Mouse (Mus musculus): ENCODE measurements around the gene Ccdc152. TPM values are rescaled to one million over a fixed set of nuclear protein-coding genes. Genes with fewer than 3 reads are reported as not detected.
A peak's percentile ranks its signal among the peaks of the same experiment; 100 is the strongest.
"Not testable (repeated sequence)": the region's sequence is repeated elsewhere in the genome, so short reads cannot be mapped to it uniquely, and the experiment has no call there.

Gene Ccdc152
- total RNA-seq, 2 experiments from 2014 or later = not detected

GRCm38 (mm10) chr15:3250620-3251019 is 52.7 kb downstream of the Ccdc152 start:
- intact Hi-C loops (cut with DNase I) = no loop called here
- Histone ChIP-seq H3K4me3 (no peak overlapping the region), H3K27ac (no peak overlapping the region)
- TF ChIP-seq CTCF (IDR thresholded peaks at IDR 0.05) = no peak
- no peak for DNase-seq (ENCODE audit: extremely low spot score in 1 of 2, low spot score in 2 of 2)

- H3K27ac ChIP-seq; DNase-seq (ENCODE audit: extremely low spot score in 1 of 2, low spot score in 2 of 2); H3K4me3 ChIP-seq; intact Hi-C loops (cut with DNase I): not testable (repeated sequence)
These were observed 58.3 kb downstream of the Ccdc152 start for GRCm38 (mm10) chr15:3245036-3245435.

- TF ChIP-seq CTCF (IDR thresholded peaks at IDR 0.05) = no peak
- intact Hi-C loops (cut with DNase I) = no loop called here
- Histone ChIP-seq H3K27ac (peak overlapping the region; percentile 62; the same call in 1 of the 2 replicates), H3K4me3 (no peak overlapping the region)
- no peak for DNase-seq (ENCODE audit: extremely low spot score in 1 of 2, low spot score in 2 of 2)
These were observed 65.4 kb downstream of the Ccdc152 start for GRCm38 (mm10) chr15:3237963-3238362.

GRCm38 (mm10) chr15:3236338-3236737 is 67.0 kb downstream of the Ccdc152 start:
- no peak for TF ChIP-seq CTCF (IDR thresholded peaks at IDR 0.05)
- no peak for DNase-seq (ENCODE audit: extremely low spot score in 1 of 2, low spot score in 2 of 2)
- Histone ChIP-seq H3K4me3 (no peak overlapping the region), H3K27ac (no peak overlapping the region)
- intact Hi-C loops (cut with DNase I) = no loop called here

GRCm38 (mm10) chr15:3233837-3234551 is 69.3 kb downstream of the Ccdc152 start:
- intact Hi-C loops (cut with DNase I) = no loop called here
- TF ChIP-seq CTCF (IDR thresholded peaks at IDR 0.05) = no peak
- DNase-seq (ENCODE audit: extremely low spot score in 1 of 2, low spot score in 2 of 2) = no peak
- no peak overlapping the region for H3K4me3 ChIP-seq
- no peak overlapping the region for H3K27ac ChIP-seq

GRCm38 (mm10) chr15:3232168-3232835 is 71.0 kb downstream of the Ccdc152 start:
- no peak for DNase-seq (ENCODE audit: extremely low spot score in 1 of 2, low spot score in 2 of 2)
- Histone ChIP-seq H3K27ac (peak overlapping the region; percentile 78), H3K4me3 (no peak overlapping the region)
- TF ChIP-seq CTCF (IDR thresholded peaks at IDR 0.05) = no peak
- intact Hi-C loops (cut with DNase I) = loop anchor here (1.0 kb wide), 1 partner anchor 39 kb away; no protein-coding TSS in a partner anchor

GRCm38 (mm10) chr15:3231004-3231403 is 72.3 kb downstream of the Ccdc152 start:
- TF ChIP-seq CTCF (IDR thresholded peaks at IDR 0.05) = no peak
- intact Hi-C loops (cut with DNase I) = no loop called here
- Histone ChIP-seq H3K27ac (no peak overlapping the region), H3K4me3 (no peak overlapping the region)
- no peak for DNase-seq (ENCODE audit: extremely low spot score in 1 of 2, low spot score in 2 of 2)

Other genes with a start within 250 kb of the Ccdc152 start
- 100 to 1,000 TPM; 284 to 293 TPM for gene Selenop, start 35.0 kb downstream of the Ccdc152 start, total RNA-seq (2021)